Mouse (Mus musculus) megakaryocyte, embryonic 14.5 days (primary cell): ENCODE measurements around the gene Ephx1. TPM values are rescaled to one million over a fixed set of nuclear protein-coding genes. Genes with fewer than 3 reads are reported as not detected.
"Not testable (repeated sequence)": the region's sequence is repeated elsewhere in the genome, so short reads cannot be mapped to it uniquely, and the experiment has no call there.

ENCODE experiments used
- H3K27me3 ChIP-seq: replicated peaks from 2 replicates; pipeline ENCODE3; 2012; ENCODE audit warnings: inconsistent platforms
- H3K36me3 ChIP-seq: replicated peaks from 2 replicates; pipeline ENCODE3; 2012; ENCODE audit warnings: low read length, inconsistent platforms, mixed read lengths
- H3K4me1 ChIP-seq: 2 replicates; pipeline ENCODE4 v1.6.1; 2012; ENCODE audit warnings: inconsistent platforms
- H3K4me3 ChIP-seq: replicated peaks from 2 replicates; pipeline ENCODE3; 2012; ENCODE audit warnings: moderate library complexity, mild to moderate bottlenecking, inconsistent platforms
- H3K9me3 ChIP-seq: 2 replicates; pipeline ENCODE4 v1.6.1; 2012; ENCODE audit warnings: inconsistent platforms
- FLI1 ChIP-seq: IDR thresholded peaks from 2 replicates; pipeline ENCODE4 v1.6.1; 2012; ENCODE audit warnings: low read length, inconsistent platforms, mixed read lengths
- GATA1 ChIP-seq: IDR thresholded peaks from 3 replicates; pipeline ENCODE4 v1.6.1; 2012; ENCODE audit warnings: mixed read lengths, low read length, inconsistent platforms, borderline replicate concordance
- polyA plus RNA-seq: library from polyadenylated mRNA; stranded (reverse); fragments of >175 nt; gene quantifications from 2 replicates; pipeline ENCODE4 v1.2.3, GENCODE M21; 2012; ENCODE audit warnings: low replicate concordance; ENCODE audit not compliant: insufficient read depth

Gene Ephx1
- polyA plus RNA-seq, 1 experiment, result not detected

GRCm38 (mm10) chr1:181047520-181047919, 26.8 kb upstream of the Ephx1 start:
- Histone ChIP-seq H3K36me3 (no peaks in the 10 kb centered on the region), H3K27me3 (peaks cover 25% of the 10 kb centered on the region), H3K4me1 (0 out of 2 replicates have a peak, but pooled peaks cover 4% of the 10 kb centered on the region), H3K4me3 (no peak overlapping the region), H3K9me3 (no peaks in the 10 kb centered on the region)
- TF ChIP-seq GATA1, result no peak
- no peak for TF ChIP-seq FLI1

- Histone ChIP-seq H3K4me3 (no peak overlapping the region), H3K4me1 (peaks cover 17% of the 10 kb centered on the region), H3K27me3 (peaks cover 19% of the 10 kb centered on the region), H3K9me3 (0 out of 2 replicates have a peak, but pooled peaks cover 4% of the 10 kb centered on the region), H3K36me3 (no peaks in the 10 kb centered on the region)
- TF ChIP-seq GATA1 (no peak), FLI1 (no peak)
Measured at GRCm38 (mm10) chr1:181039652-181040051, 18.9 kb upstream of the Ephx1 start.

GRCm38 (mm10) chr1:181037623-181038022, 16.9 kb upstream of the Ephx1 start:
- H3K4me3 ChIP-seq, result no peak overlapping the region
- TF ChIP-seq GATA1 (no peak), FLI1 (no peak)
- no peaks in the 10 kb centered on the region for H3K36me3 ChIP-seq

GRCm38 (mm10) chr1:181035015-181035778, 14.5 kb upstream of the Ephx1 start:
- H3K36me3 ChIP-seq, H3K27me3 ChIP-seq, H3K4me3 ChIP-seq, H3K9me3 ChIP-seq: not testable (repeated sequence)
- peaks cover 13% of the 10 kb centered on the region for H3K4me1 ChIP-seq

More at GRCm38 (mm10) chr1:181037623-181038022, 16.9 kb upstream of the Ephx1 start:
- H3K27me3 ChIP-seq, result peaks cover 14% of the 10 kb centered on the region
- H3K4me1 ChIP-seq, result peaks cover 13% of the 10 kb centered on the region
- 0 out of 2 replicates have a peak, but pooled peaks cover 4% of the 10 kb centered on the region for H3K9me3 ChIP-seq

GRCm38 (mm10) chr1:181022265-181022664, 1.6 kb upstream of the Ephx1 start:
- Histone ChIP-seq H3K27me3 (peaks cover 52% of the 10 kb centered on the region), H3K4me3 (peak overlapping the region; percentile 24), H3K36me3 (no peaks in the 10 kb centered on the region), H3K4me1 (peaks cover 13% of the 10 kb centered on the region), H3K9me3 (peaks cover 3% of the 10 kb centered on the region)
- TF ChIP-seq FLI1, result no peak
- no peak for TF ChIP-seq GATA1

GRCm38 (mm10) chr1:181021488-181021865, 773 bp upstream of the Ephx1 start:
- no peak for TF ChIP-seq FLI1
- no peak for TF ChIP-seq GATA1
- peaks cover 3% of the 10 kb centered on the region for H3K9me3 ChIP-seq
- peaks cover 21% of the 10 kb centered on the region for H3K4me1 ChIP-seq
- no peak overlapping the region for H3K4me3 ChIP-seq
- H3K36me3 ChIP-seq, result no peaks in the 10 kb centered on the region
- peaks cover 59% of the 10 kb centered on the region for H3K27me3 ChIP-seq

- H3K36me3 ChIP-seq, result no peaks in the 10 kb centered on the region
- peaks cover 76% of the 10 kb centered on the region for H3K27me3 ChIP-seq
- peaks cover 52% of the 10 kb centered on the region for H3K4me1 ChIP-seq
- TF ChIP-seq FLI1 (no peak), GATA1 (no peak)
- peak overlapping the region; percentile 60 for H3K4me3 ChIP-seq
- peaks cover 3% of the 10 kb centered on the region for H3K9me3 ChIP-seq
Measured at GRCm38 (mm10) chr1:181017890-181018420, 2.7 kb downstream of the Ephx1 start.

GRCm38 (mm10) chr1:181017212-181017711, 3.4 kb downstream of the Ephx1 start:
- Histone ChIP-seq H3K36me3 (no peaks in the 10 kb centered on the region), H3K9me3 (peaks cover 3% of the 10 kb centered on the region), H3K27me3 (peaks cover 78% of the 10 kb centered on the region), H3K4me1 (peaks cover 55% of the 10 kb centered on the region), H3K4me3 (peak overlapping the region; percentile 92)
- no peak for TF ChIP-seq FLI1
- TF ChIP-seq GATA1, result no peak

- Histone ChIP-seq H3K27me3 (peaks cover 84% of the 10 kb centered on the region), H3K4me3 (peak overlapping the region; percentile 92), H3K4me1 (peaks cover 53% of the 10 kb centered on the region), H3K9me3 (peaks cover 3% of the 10 kb centered on the region), H3K36me3 (no peaks in the 10 kb centered on the region)
- TF ChIP-seq GATA1, result no peak
- no peak for TF ChIP-seq FLI1
Measured at GRCm38 (mm10) chr1:181016532-181017131, 4.1 kb downstream of the Ephx1 start.

- H3K4me3 ChIP-seq, result peak overlapping the region; percentile 71
- peaks cover 84% of the 10 kb centered on the region for H3K27me3 ChIP-seq
- H3K9me3 ChIP-seq, result peaks cover 3% of the 10 kb centered on the region
- TF ChIP-seq GATA1, result no peak
- TF ChIP-seq FLI1, result no peak
- peaks cover 53% of the 10 kb centered on the region for H3K4me1 ChIP-seq
- no peaks in the 10 kb centered on the region for H3K36me3 ChIP-seq
Measured at GRCm38 (mm10) chr1:181016045-181016444, 4.7 kb downstream of the Ephx1 start.
